Mouse (Mus musculus) testis, postnatal 14 days (tissue): ENCODE measurements around the gene Onecut3.

ENCODE experiments used
- DNase-seq: peaks from one replicate; pipeline ENCODE4 v3.0.0; 2021; ENCODE audit warnings: low spot score

Gene Onecut3

DNA sequence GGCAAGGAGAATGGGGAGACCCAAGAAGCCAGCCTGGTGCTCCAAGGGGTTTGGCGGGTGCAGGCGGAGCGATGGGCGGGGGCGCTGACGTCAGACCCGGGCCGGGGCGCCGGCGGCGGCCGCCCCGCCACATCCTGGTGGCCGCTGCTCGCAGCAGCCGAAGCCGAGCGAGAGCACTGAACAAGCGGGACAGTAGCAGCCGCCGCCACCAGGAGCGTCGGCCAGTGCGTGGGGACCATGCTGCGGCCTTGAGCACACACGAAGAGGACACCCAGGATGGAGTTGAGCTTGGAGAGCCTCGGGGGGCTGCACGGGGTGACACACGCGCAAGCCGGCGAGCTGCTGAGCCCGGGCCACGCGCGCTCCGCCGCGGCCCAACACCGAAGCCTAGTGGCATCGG is at the start of gene Onecut3:
Gene Onecut3, plus strand, starts transcription at position 104 of the 400 bp plus-strand sequence.
- DNase-seq, result no peak

DNA sequence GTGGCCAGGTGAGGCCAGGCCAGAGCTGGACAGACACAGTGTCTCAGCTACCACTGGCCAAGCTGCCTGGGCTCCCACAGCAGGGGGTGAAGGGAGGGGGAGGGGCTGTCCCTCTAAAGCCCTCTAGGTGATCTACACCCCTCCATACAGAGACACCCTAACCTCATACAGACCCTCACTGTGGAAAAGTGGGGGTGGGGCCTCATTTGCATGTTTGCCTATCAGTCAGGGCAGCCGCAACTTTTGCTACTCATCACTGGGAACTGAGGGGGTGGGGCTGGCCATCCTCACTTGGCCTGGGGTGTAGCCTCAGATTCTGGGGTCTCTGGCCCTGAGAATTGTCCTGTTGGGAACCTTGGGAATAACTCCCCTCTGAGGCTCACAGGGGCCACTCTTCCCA is 49.6 kb upstream of the Onecut3 start:
- DNase-seq, result no peak

DNA sequence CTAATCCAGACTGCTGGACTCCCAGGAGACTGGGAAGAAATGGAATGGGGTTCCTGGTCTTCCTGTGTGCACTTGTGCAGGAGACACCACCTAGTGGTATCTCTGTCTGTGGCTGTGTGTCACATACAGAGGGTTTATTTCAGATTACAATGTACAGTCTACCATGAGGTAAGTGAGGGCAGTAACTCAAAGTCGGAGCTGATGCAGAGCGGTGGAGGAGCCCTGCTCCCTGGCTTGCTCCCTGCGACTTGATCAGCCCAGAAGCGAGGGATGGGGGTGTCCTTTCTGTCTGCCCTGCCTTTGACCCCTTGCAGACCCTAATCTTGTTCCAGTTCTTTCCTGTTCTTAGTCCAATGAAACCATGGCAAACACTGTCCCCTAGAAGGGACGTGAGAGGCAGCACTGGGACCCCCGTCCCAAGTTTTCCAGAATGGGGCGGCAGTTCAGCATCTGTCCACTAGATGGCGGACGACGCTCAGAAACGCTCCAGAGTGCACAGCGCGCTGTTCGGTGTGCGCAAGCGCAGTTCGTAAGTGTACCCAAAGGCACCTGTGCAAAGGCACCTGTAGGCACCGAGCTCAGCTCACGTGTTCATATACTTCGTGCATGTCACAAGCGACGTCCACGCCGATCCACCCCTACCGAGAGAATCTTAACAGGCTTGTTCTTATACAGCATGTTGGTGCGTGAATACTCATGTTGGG is 48.6 kb upstream of the Onecut3 start:
- peak; percentile 73 for DNase-seq

DNA sequence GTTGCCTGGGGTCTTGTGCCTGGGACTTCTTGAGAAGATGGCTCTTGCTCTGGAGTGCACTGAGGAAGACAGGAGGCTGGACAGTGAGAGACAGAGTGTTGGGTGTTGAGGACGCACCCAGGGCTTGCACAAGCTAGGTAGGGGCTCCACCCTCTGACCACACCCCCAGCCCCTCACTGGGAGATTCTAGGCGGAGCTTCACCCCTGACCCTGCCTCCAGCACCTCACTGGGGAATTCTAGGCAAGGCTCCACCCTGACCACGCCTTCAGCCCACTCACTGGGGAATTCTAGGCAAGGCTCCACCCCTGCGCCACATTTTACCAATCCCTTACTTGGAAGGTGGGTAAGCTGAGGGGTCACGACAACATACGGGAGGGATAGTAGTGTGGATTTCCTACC is 44.0 kb upstream of the Onecut3 start:
- DNase-seq, result no peak

DNA sequence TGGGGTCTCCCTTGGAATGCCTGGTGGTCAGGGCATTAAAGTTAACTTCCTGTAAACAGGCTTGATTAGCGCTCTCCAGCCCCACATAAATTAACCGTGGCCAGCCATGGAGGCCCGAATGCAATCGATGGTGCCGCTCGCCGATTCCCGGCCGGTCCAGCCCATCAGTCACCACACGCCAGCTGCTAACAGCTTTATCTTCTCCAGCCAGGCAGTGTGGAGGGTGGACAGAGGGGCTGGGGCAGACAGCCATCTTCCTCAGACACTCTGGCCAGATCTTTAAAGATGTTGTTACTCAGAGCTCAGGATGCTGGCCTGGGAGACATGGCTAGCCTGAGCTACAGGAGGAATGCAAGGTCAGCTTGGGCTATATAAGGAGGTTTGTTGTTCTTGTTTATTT is 41.0 kb upstream of the Onecut3 start:
- no peak for DNase-seq

DNA sequence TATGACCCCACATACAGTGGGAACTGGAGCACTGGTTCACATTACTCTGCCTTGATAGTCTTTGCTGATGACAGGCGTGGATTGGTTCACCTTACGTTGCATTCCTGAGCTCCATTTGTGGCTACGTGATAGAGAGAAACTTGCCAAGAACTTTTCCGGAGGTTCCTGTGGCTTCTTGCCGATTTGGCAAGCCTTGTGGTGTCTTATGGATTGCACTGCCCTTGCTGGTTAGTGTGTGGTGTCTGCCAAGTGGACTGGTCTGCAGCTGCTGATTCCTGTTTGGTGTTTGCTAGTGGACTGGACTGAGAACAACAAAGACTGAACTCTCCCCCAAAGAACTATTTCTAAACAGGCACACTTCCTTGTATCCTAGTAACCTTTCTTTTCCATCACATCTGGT is 39.9 kb upstream of the Onecut3 start:
- no peak for DNase-seq

DNA sequence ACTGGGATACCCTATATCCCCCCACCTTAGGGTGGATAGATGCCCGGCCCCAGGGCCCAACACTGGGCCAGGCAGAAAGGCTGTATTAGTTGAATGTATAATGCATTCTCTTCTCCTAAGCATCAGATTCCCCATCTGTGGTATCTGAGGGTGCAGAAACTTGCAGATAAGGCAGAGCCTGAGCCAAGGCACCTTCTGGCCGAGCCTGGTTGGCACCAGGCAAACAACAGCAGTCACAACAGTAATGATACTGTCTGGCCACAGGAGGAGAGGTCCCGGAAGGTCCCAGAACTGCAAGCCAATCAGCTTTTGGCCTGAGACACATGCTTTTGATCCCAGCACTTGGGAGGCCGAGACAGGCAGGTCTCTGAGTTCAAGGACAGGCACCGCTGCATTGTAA is 38.9 kb upstream of the Onecut3 start:
- DNase-seq, result no peak

DNA sequence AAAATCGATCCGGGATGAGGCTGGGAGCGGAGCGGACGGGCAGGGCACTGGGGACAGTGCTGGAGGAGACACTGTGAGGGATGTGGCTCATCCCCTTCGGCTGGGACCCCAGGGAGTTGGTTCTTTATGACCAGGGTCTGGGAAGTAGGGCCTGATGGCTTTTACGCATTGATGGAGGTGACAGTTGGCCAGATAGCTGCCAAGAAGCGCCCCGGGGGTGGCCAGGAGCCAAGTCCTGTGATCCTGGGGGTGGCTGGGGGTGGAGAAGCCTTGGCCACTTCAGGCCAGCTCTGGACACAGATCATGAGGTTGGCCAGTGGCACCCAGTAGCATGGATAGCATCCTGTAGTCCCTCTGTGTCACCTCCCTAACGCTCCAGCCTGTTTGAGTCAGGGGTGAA is 35.4 kb upstream of the Onecut3 start:
- DNase-seq, result no peak

DNA sequence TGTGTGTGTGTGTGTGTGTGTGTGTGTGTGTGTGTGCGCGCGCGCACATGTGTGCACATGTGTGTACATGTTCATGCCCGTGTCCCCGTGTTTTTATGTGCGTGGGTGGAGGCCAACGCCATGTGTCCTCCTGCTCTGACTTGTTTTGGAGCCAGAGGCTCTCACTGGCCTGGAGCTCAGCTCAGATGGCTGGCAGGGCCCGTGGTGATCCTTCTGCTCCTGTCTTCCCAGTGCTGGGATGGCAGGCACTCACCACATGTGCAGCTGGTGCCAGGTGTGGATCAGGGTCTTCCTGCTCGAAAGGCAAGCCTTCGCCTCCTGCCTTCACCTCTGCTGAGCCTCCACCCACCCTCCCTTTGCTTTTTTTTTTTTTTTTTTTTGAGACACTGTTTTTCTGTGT is 35.0 kb upstream of the Onecut3 start:
- no peak for DNase-seq

DNA sequence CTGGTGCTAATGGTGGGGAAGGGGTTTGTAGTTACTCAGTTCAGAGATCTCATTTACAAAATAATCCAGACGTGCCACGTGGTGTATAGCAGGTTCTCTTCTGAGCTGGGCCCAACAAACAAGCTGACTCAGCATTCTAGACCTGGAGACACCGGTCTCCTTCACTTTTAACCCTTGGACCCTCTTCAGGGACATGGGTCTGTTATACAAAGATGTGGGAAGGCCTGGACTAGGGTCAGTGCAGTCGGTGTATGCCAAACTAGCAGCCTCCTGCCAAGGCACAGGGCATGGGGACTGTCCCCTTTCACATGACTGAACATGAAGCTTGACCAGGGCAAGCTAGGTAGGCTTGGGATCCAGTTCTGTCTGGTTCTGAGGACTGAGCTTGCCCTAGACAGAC is 34.3 kb upstream of the Onecut3 start:
- no peak for DNase-seq

DNA sequence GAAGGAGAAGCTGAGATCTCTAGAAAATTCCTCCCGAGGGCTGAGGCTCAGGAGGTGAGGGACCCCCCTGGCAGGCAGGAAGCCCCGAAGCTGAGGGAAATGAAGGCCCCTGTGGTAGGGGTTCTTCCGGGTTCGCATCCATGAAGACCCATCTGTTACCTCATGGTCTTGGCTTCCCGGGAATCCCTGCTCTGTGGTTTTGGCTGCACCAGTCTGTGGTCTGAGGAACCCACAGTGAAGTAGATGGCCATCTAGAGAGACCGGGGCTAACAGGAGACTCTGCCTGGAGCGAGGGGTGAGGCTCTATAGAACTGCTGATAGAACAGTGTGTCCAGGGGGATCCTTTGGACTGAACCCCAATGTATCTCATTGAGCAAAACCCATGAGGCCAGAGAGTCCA is 33.3 kb upstream of the Onecut3 start:
- no peak for DNase-seq

DNA sequence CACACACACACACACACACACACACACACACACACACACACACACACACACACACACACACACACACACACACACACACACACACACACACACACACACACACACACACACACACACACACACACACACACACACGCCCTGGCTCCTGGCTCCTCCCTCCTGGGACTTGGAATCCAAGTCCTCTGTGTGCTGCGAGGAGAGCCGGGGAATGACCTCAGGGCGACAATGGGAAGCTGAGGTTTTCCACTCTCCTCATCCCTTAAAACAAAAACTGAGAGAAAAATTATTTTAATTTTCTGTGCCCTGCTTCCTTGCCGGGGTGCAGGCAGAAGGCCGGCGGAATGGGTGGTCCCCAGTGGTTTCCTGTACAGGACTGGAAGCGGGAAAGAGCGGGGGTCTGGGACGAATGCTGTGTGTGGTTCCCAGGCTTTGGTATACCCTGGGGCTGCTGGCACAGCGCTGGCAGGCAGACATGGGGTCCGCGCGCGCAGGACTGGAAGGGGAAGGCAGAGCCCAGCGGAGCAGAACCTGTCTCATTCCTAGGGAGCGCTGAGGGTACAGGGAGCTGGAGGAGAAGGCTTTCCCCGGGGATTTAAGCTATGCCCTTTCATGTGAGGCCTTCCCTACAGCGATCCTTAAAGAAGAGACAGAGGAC is 30.1 kb upstream of the Onecut3 start:
- DNase-seq, result no peak

DNA sequence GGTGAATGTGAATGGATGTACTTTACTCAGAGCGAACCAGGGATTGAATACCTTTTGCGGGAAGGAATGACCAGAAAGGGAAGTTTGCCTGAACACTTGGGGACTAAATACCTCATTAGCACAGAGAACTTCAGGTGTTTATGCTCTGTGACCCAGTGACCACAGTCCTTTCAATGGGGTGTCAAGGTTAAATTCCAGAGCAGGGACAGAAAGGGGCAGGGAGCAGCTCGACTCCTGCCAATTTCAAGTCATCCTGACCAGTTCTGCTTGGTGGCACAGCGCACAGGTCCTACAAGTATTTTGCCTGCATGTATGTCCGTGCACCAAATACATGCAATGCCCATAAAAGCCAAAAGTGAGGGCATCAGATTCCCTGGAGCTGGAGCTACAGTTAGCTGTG is 29.6 kb upstream of the Onecut3 start:
- no peak for DNase-seq

DNA sequence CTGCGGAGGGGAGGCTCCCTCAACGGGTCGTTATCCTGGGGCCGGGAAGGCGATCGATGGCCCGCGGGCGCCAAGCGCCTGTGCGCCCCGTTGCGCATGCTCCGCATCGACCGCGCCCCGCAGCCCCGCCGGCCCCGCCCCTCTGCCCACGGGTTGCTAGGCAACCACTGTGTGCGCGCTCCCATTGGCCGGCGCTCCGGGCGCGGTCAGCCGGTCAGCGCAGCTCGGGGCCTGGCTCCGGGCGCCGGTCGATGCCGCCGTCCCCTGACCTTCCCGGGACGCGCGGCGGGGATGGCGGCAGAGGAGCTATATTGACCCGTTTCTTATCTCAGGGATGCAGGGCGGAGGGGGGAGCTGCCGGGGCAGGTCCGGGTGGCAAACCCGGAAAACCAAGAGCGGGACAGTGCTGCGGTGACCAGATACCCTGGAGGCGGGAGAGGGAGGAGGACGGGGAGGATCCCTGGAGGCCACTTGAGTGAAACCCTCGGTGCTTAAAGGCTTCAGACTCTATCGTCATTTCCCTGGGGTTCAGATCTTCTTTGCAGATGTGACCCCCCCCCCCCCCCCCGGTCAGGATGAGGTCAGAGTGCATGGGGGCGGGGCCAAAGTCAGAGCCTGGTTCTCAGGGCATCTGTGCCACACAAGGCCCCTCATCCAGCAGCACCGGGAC is 19.2 kb upstream of the Onecut3 start:
- peak; percentile 85 for DNase-seq

DNA sequence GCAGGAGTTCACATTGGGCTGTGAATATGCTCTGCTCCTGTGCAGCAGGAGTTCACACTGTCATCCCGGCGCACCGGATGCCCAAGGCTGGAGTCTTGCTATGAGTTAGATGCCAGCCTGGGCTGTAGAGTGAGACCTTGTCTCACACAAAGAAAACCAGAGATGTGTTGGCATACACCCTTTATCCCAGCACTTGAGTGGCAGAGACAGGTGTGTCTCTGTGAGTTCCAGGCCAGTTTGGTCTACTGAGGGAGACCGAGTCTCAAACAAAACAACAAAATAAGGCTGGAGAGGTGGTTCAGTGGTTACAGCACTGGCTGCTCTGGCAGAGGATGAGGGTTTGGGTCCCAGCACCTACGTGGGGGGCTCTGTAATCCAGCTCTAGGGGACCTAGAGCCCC is 16.1 kb upstream of the Onecut3 start:
- no peak for DNase-seq

DNA sequence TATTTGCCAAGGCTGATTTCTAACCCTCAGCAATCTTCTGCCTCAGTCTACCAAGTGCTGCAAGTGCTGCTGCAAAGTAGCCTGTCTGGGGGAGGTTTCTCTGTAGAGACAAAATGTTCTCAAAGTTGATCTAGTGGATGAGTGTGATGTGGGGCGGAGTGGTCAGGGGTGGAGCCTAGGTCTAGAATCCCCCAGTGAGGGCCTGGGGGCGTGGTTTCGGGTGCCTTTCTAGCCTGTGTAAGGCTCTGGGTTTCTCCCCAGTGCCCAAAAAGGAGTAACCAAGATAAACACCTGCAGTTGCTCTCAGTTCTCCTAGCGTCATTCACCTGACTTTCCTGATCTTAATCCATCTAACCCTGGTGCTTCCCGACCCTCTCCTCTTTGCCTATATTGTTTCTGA is 13.6 kb upstream of the Onecut3 start:
- no peak for DNase-seq

DNA sequence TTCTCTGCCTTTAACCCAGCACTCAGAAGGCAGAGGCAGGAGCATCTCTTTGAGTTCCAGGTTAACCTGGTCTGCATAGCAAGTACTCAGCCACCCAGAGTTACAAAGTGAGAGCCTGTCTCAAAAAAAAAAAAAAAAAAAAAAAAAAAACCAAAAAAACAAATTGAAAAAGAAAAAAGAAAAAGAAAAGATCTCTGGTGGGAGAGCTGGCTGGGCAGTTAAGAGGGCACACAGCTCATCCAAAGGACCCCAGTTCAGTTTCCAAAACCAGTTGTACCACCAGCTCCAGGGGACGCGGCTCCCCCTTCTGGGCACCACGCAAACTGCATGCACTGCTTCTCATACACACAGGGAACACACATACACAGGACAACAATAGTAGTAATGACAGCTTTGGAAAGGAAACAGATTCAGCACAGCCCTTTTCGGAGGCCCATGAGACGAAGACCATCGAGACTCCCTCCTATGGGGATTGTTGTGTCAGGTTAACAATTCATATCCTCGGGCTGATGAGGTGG is 7.7 kb upstream of the Onecut3 start:
- DNase-seq, result no peak

DNA sequence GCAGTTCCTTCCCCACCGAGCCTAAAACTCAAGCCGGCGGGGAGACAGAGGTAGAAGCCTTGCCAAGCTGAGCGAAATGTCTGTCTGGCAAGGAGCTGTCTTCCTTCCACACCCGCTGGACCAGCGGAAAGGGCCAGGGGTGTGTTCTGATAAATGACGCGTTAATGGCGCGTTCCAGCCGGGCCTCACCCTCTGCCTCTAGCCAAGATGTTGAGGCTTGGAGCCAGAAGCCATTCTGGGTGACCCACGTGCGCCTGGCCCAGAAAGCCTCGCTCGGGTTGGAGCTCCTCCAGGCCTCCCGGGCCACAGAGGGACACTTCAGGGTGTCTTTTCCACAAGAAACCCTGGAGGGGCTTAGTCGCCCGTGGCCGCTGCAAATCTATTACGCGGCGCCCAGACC is 4.6 kb upstream of the Onecut3 start:
- DNase-seq, result no peak

DNA sequence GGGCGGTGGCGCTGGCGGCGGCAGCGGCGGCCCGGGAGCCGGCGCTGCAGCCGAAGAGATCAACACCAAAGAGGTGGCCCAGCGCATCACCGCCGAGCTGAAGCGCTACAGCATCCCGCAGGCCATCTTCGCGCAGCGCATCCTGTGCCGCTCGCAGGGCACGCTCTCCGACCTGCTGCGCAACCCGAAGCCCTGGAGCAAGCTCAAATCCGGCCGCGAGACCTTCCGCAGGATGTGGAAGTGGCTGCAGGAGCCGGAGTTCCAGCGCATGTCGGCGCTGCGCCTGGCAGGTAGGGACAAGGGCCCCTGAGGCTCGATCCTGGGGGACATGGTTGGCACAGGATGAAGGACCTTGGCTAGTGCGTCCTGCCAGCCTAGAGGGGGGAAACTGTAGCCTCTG is 1.3 kb downstream of the Onecut3 start:
- no peak for DNase-seq

DNA sequence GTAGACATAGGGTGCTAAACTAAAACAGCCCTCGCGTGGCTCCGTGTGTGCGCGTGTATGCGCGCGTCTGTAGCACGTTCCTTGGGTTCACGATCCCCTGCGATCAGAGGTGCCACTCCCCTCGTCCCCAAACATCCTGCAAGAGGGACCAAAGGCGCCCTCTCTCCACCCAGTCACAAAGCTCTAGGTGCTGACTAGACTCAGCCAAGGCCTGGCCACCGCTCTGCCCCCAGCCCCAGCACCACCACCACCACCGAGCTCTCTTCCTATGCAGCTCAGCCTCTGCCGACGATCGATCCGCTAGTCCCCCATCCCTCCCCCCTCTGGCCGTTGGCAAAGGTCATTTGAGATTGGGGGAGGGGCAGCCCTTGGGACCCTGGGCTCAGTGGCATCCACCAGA is 1.8 kb downstream of the Onecut3 start:
- DNase-seq, result no peak

DNA sequence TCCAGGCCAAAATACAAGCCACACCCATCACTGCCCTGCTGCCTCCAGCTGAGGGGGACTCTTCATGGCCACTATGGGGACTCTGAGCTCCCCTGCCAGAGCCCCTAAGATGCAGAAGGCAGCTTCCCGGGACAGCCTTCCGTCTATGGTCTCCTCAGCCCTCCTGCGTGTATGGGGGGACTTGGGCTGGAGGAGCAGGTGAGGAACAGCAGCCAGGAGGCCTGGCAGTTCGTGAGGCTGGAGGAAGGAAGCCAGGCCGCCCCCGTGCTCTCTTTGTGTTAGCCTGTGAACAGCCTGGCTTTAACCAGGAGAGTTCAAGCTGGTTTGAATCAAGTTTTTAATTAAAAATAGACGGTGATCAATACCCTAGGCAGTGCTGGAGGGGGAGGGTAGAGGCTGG is 7.7 kb downstream of the Onecut3 start:
- DNase-seq, result no peak

DNA sequence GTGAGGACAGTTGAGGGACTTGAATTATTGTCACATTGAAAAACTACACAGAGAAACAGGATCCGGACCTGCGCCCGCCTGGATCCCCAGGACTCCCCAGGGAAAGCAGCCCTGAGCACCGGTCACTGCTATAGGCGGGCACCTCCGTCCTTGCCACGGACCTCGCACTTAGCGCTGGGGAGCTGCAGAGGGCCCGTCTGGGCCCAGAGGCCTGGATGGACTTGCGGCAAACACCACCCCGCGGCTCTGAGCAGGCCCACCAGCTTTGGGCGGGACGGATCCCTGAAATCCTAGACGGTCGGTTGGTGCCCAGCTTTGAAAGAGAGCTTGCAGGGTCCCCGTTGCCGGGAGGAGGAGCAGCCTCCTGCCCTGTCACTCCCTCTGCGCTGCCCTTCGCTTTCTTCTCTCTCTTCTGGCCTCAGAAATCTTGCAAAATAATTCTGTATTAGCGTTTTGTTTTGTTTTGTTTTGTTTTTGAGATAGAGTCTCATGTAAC is 8.2 kb downstream of the Onecut3 start:
- DNase-seq, result no peak

DNA sequence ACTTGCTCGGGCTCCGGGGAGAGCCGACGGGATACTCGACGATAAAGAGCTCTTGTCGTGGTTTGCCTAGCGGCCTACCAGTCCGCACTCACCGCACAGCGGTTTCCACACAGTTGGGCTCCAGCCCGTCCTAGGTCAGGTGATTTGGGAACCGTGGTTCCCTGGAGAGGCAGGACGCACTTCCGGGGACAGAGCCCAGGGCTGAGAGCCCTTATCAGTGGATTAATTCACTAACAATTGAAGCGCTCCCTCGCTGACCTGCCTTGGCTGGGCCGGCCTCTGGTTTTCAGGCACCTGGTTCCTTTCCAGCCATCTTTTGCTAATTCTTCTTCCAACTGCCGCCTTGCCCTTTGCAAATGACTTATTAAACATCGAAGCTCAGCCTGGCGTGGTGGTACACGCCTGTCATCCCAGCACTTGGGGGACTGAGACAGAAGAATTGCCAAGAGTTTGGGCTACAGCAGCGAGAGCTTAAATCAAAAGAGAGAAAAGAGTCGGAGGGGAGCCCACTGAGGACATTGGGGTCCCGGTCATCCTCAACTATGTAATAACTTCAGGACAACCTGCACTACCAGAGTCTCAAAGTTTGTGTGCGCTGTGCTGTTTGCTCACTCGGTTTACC is 9.1 kb downstream of the Onecut3 start:
- no peak for DNase-seq
